14 mouse cellular contexts compared by ENCODE assay signal in genomic region chr9:32745998-32746397, GRCm38 (mm10).
DNase-seq lines count a peak whose midpoint lies in the region; ATAC-seq and TF ChIP-seq lines count a peak whose summit lies in the region.
"Had no signal": no experiment of that assay in that cellular context is flagged by ENCODE, and none has a peak within 500 bp of the region (broad histone marks: within the 10 kb centered on the region; RNA-seq: fewer than 3 reads in every experiment).

No protein-coding gene starts in this region.

- peak; percentile 37; the same call in 1 of the 2 replicates for ATAC-seq in lung, embryonic 15.5 days (ENCODE audit: borderline replicate concordance, extremely low read depth, low FRiP score, low TSS enrichment)
- ATAC-seq in megakaryocyte progenitor cell, adult 5-6 weeks (replicated peaks; ENCODE audit: poor library complexity): no peak

- no peak for DNase-seq in gastrocnemius, adult 2 months
- no peak for DNase-seq in gastrocnemius, adult 8-10 months (ENCODE audit: low spot score in 2 of 2)
- peak; percentile 34 for DNase-seq in lung, adult 2 months
- DNase-seq in lung, postnatal 25 days (ENCODE audit: low spot score): no peak
- peak; percentile 84 for DNase-seq in thymus, postnatal 25 days
- no peak for DNase-seq in frontal cortex, postnatal 14 days (ENCODE audit: low spot score in 2 of 2)
- DNase-seq: cerebellum, postnatal 10 days; heart, adult 18-20 months had no signal

- H3K36me3 ChIP-seq in lung, embryonic 15.5 days: peaks cover 15% of the 10 kb centered on the region; the same call in 1 of the 2 replicates
- H3K36me3 ChIP-seq: forebrain, embryonic 12.5 days; neural tube, embryonic 15.5 days had no signal

- TF ChIP-seq CTCF in gastrocnemius, adult 2 months (IDR thresholded peaks at IDR 0.05): no peak
- TF ChIP-seq CTCF in lung, adult 2 months (IDR thresholded peaks at IDR 0.05; ENCODE audit: insufficient read depth, low read length): no peak

- H3K27me3 ChIP-seq in lung, embryonic 15.5 days: no peaks in the 10 kb centered on the region
- H3K27me3 ChIP-seq: embryonic facial prominence, embryonic 13.5 days; forebrain, embryonic 12.5 days; neural tube, embryonic 15.5 days had no signal

- H3K4me1 ChIP-seq in lung, adult 2 months (ENCODE audit: control insufficient read depth, insufficient read depth, low read length): peaks cover 29% of the 10 kb centered on the region
- H3K4me1 ChIP-seq in lung, embryonic 15.5 days: peaks cover 29% of the 10 kb centered on the region
- H3K4me1 ChIP-seq: forebrain, embryonic 12.5 days; neural tube, embryonic 15.5 days had no signal

- peak overlapping the region; percentile 31 for H3K27ac ChIP-seq in gastrocnemius, adult 2 months
- peak overlapping the region; percentile 62 for H3K27ac ChIP-seq in lung, embryonic 15.5 days
- H3K27ac ChIP-seq: embryonic facial prominence, embryonic 13.5 days; forebrain, embryonic 12.5 days; macrophage; neural tube, embryonic 15.5 days had no signal

- no peak overlapping the region for H3K9ac ChIP-seq in lung, embryonic 15.5 days
- H3K9ac ChIP-seq: embryonic facial prominence, embryonic 13.5 days; forebrain, embryonic 12.5 days; neural tube, embryonic 15.5 days had no signal

- TF ChIP-seq POLR2A in lung, adult 2 months (IDR thresholded peaks at IDR 0.05; ENCODE audit: borderline replicate concordance, extremely low read depth, low read depth, low read length): no peak

- no peak overlapping the region for H3K4me3 ChIP-seq in gastrocnemius, adult 2 months
- no peak overlapping the region for H3K4me3 ChIP-seq in lung, adult 2 months (replicated peaks; ENCODE audit: extremely low read depth, low read depth, low read length)
- no peak overlapping the region for H3K4me3 ChIP-seq in lung, embryonic 15.5 days
- H3K4me3 ChIP-seq: embryonic facial prominence, embryonic 13.5 days; forebrain, embryonic 12.5 days; neural tube, embryonic 15.5 days had no signal

- no peaks in the 10 kb centered on the region for H3K9me3 ChIP-seq in lung, embryonic 15.5 days
- H3K9me3 ChIP-seq: embryonic facial prominence, embryonic 13.5 days; forebrain, embryonic 12.5 days; neural tube, embryonic 15.5 days had no signal

- intact Hi-C loops in gastrocnemius, adult 2 months (cut with DNase I): no loop called here

- 67% methylated on average over 8 of the region's 8 CpGs for WGBS in lung, adult 2 months
- 69% methylated on average over 8 of the region's 8 CpGs for WGBS in lung, embryonic 15.5 days

- no peak overlapping the region for H3K4me2 ChIP-seq in lung, embryonic 15.5 days
- H3K4me2 ChIP-seq: embryonic facial prominence, embryonic 13.5 days; forebrain, embryonic 12.5 days; neural tube, embryonic 15.5 days had no signal

Comparison
In these comparisons a context has a peak if more than half of its experiments do, and no peak if none do; other contexts are left out.
1. DNase-seq: peak in lung, adult 2 months (single experiment) and thymus, postnatal 25 days (single experiment); none in gastrocnemius, adult 2 months (single experiment), gastrocnemius, adult 8-10 months (0 of 2), lung, postnatal 25 days (single experiment) and frontal cortex, postnatal 14 days (0 of 2).